Mouse (Mus musculus): ENCODE measurements around the gene Scgb3a1. TPM values are rescaled to one million over a fixed set of nuclear protein-coding genes. Genes with fewer than 3 reads are reported as not detected.

The Scgb3a1 gene
- total and polyA plus RNA-seq, 2 experiments from 2014 or later: 0.33 TPM; not detected in 1

DNA sequence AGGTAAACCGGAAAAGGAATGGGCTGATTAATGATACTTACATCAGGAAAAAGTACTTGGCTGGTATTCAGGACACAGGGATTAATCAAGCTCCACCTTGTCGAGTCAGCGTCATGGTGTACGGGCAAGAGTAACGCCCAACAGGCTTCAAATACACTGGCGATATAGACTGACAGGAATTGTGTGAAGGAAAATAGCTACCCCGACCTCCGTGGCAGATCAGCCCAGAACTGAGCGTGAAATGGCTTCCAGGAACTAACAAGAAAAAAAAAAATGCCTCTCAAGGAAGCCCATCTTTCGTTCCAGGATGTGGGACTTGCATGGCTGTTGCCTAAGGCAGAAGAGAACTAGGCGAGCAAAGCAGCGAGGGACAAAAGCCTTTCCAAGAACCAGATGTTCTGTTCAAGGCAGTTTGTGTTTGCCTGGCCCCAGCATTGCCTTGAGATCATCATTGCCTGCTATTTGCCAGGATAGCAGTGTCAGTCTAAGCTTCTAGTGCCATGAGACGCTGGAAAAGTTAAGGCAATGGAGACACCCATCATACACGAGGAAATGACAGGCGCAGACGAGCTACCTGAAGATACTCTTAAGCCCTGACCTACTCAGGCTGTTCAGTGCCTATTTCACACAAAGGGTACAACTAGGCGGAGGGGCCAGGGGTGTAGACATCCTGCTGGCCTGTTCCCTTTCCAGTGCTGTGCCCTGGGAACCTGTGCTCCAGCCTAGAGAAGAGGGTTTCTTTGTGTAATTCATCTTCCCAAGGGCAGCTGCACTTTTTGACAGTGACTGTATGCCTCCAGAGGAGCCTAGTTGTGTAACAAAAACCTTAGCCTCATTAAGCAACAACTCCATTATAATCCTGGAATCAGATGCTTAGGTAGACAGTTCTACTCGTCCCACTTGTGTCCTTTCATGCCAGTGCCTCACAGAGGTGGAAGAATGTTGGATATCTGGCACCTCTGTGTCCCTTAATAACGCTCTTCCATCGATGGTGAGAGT, 50.2 kb downstream of the Scgb3a1 start:
- H3K4me2 ChIP-seq (ENCODE audit: low read depth, low read length): peak overlapping the region; percentile 65
- no peaks in the 10 kb centered on the region for H3K27me3 ChIP-seq (ENCODE audit: insufficient read depth, low read length)
- peak overlapping the region; percentile 63 for H3K4me3 ChIP-seq (ENCODE audit: low read length)
- H3K27ac ChIP-seq: peak overlapping the region; percentile 90; the same call in 1 of the 2 replicates
- WGBS: 30% methylated on average over 20 of the region's 20 CpGs
- peak; percentile 27 for DNase-seq (ENCODE audit: low spot score)
- no peaks in the 10 kb centered on the region for H3K36me3 ChIP-seq (ENCODE audit: insufficient read depth, low read length)
- TF ChIP-seq CTCF (IDR thresholded peaks at IDR 0.05; ENCODE audit: low read depth): no peak
- peaks cover 12% of the 10 kb centered on the region; the same call in 1 of the 2 replicates for H3K4me1 ChIP-seq (ENCODE audit: insufficient read depth, low read length)
- H3K9me3 ChIP-seq (ENCODE audit: low read length): no peaks in the 10 kb centered on the region
- ATAC-seq: no peak
- H3K9ac ChIP-seq (replicated peaks; ENCODE audit: low read length): peak overlapping the region; percentile 85; the same call in 1 of the 2 replicates

Other genes starting within 250 kb of the Scgb3a1 start
- gene Olfr1389, start 240.5 kb upstream of the Scgb3a1 start, total RNA-seq (2014; rRNA removed): not detected in 2 replicates
- not detected in 2 replicates for gene Olfr1389, start 240.5 kb upstream of the Scgb3a1 start, polyA plus RNA-seq (2015; fragmentation: Nextera tagmentation; extraction: Ambion mirVana)
- gene Olfr1388, start 227.0 kb upstream of the Scgb3a1 start, total RNA-seq (2014; rRNA removed): 0.10 TPM in 1 of 2 replicates, not detected in the other
- gene Olfr1388, start 227.0 kb upstream of the Scgb3a1 start, polyA plus RNA-seq (2015; fragmentation: Nextera tagmentation; extraction: Ambion mirVana): 0.08 TPM in 1 of 2 replicates, not detected in the other
- not detected in 2 replicates for gene Olfr1387, start 208.3 kb upstream of the Scgb3a1 start, total RNA-seq (2014; rRNA removed)
- not detected in 2 replicates for gene Olfr1387, start 208.3 kb upstream of the Scgb3a1 start, polyA plus RNA-seq (2015; fragmentation: Nextera tagmentation; extraction: Ambion mirVana)
- not detected in 2 replicates for gene Olfr1386, start 198.6 kb upstream of the Scgb3a1 start, total RNA-seq (2014; rRNA removed)
- not detected in 2 replicates for gene Olfr1386, start 198.6 kb upstream of the Scgb3a1 start, polyA plus RNA-seq (2015; fragmentation: Nextera tagmentation; extraction: Ambion mirVana)
- gene Olfr1385, start 174.5 kb upstream of the Scgb3a1 start, total RNA-seq (2014; rRNA removed): not detected in 2 replicates
- not detected in 2 replicates for gene Olfr1385, start 174.5 kb upstream of the Scgb3a1 start, polyA plus RNA-seq (2015; fragmentation: Nextera tagmentation; extraction: Ambion mirVana)
- gene Olfr1384, start 156.9 kb upstream of the Scgb3a1 start, total RNA-seq (2014; rRNA removed): not detected in 2 replicates
- gene Olfr1384, start 156.9 kb upstream of the Scgb3a1 start, polyA plus RNA-seq (2015; fragmentation: Nextera tagmentation; extraction: Ambion mirVana): not detected in 2 replicates
- not detected in 2 replicates for gene Olfr1383, start 144.0 kb upstream of the Scgb3a1 start, total RNA-seq (2014; rRNA removed)
- not detected in 2 replicates for gene Olfr1383, start 144.0 kb upstream of the Scgb3a1 start, polyA plus RNA-seq (2015; fragmentation: Nextera tagmentation; extraction: Ambion mirVana)
- gene Olfr1382, start 135.4 kb upstream of the Scgb3a1 start, total RNA-seq (2014; rRNA removed): not detected in 2 replicates
- gene Olfr1382, start 135.4 kb upstream of the Scgb3a1 start, polyA plus RNA-seq (2015; fragmentation: Nextera tagmentation; extraction: Ambion mirVana): not detected in 2 replicates
- not detected in 2 replicates for gene Olfr1381, start 120.2 kb upstream of the Scgb3a1 start, total RNA-seq (2014; rRNA removed)
- not detected in 2 replicates for gene Olfr1381, start 120.2 kb upstream of the Scgb3a1 start, polyA plus RNA-seq (2015; fragmentation: Nextera tagmentation; extraction: Ambion mirVana)
- gene Olfr1380, start 106.7 kb upstream of the Scgb3a1 start, total RNA-seq (2014; rRNA removed): not detected in 2 replicates
- gene Olfr1380, start 106.7 kb upstream of the Scgb3a1 start, polyA plus RNA-seq (2015; fragmentation: Nextera tagmentation; extraction: Ambion mirVana): not detected in 2 replicates
- gene Flt4, start 54.3 kb upstream of the Scgb3a1 start, total RNA-seq (2014; rRNA removed): 2.5 and 3.7 TPM in 2 replicates
- gene Flt4, start 54.3 kb upstream of the Scgb3a1 start, polyA plus RNA-seq (2015; fragmentation: Nextera tagmentation; extraction: Ambion mirVana): 1.2 TPM in 2 replicates
- 32.0 and 38.5 TPM in 2 replicates for gene Cnot6, start 49.1 kb downstream of the Scgb3a1 start, total RNA-seq (2014; rRNA removed)
- gene Cnot6, start 49.1 kb downstream of the Scgb3a1 start, polyA plus RNA-seq (2015; fragmentation: Nextera tagmentation; extraction: Ambion mirVana): 32.7 and 33.0 TPM in 2 replicates
- gene Gfpt2, start 130.6 kb downstream of the Scgb3a1 start, total RNA-seq (2014; rRNA removed): 2.5 and 3.8 TPM in 2 replicates
- 5.0 and 5.4 TPM in 2 replicates for gene Gfpt2, start 130.6 kb downstream of the Scgb3a1 start, polyA plus RNA-seq (2015; fragmentation: Nextera tagmentation; extraction: Ambion mirVana)
- 124 and 127 TPM in 2 replicates for gene Mapk9, start 183.1 kb downstream of the Scgb3a1 start, total RNA-seq (2014; rRNA removed)
- gene Mapk9, start 183.1 kb downstream of the Scgb3a1 start, polyA plus RNA-seq (2015; fragmentation: Nextera tagmentation; extraction: Ambion mirVana): 66.4 and 70.4 TPM in 2 replicates
- 50.2 and 53.9 TPM in 2 replicates for gene Rasgef1c, start 238.2 kb downstream of the Scgb3a1 start, total RNA-seq (2014; rRNA removed)
- 44.9 and 45.2 TPM in 2 replicates for gene Rasgef1c, start 238.2 kb downstream of the Scgb3a1 start, polyA plus RNA-seq (2015; fragmentation: Nextera tagmentation; extraction: Ambion mirVana)